Mouse (Mus musculus): ENCODE data around the gene Slc28a1.

GRCm38 (mm10) chr7:81122808-81123207 lies 8.2 kb downstream of the Slc28a1 start:
- no peak for TF ChIP-seq TCF12 (IDR thresholded peaks at IDR 0.05; ENCODE audit: insufficient read depth, poor library complexity, severe bottlenecking)
- TF ChIP-seq POLR2A (IDR thresholded peaks at IDR 0.05; ENCODE audit: insufficient read length, low read depth), result no peak
- TF ChIP-seq MAX (IDR thresholded peaks at IDR 0.05; ENCODE audit: low read depth), result no peak
- no peak for TF ChIP-seq POLR2AphosphoS2 (IDR thresholded peaks at IDR 0.05; ENCODE audit: insufficient read length, low read depth)
- no peak for TF ChIP-seq MYOD1 (IDR thresholded peaks at IDR 0.05; ENCODE audit: control insufficient read depth in 1 of 3, insufficient read length in 2 of 3, low read depth in 2 of 3)
- no peak for TF ChIP-seq E2F4 (IDR thresholded peaks at IDR 0.05; ENCODE audit: insufficient read depth)
- no peak for TF ChIP-seq SRF (IDR thresholded peaks at IDR 0.05; ENCODE audit: control insufficient read depth, insufficient read length, low read depth)
- TF ChIP-seq MYOG (IDR thresholded peaks at IDR 0.05; ENCODE audit: control insufficient read depth in 1 of 3, insufficient read depth in 1 of 3, insufficient read length in 2 of 3, low read depth in 2 of 3), result no peak
- TF ChIP-seq CEBPB (IDR thresholded peaks at IDR 0.05; ENCODE audit: insufficient read depth, poor library complexity, severe bottlenecking), result no peak
- TF ChIP-seq USF1 (IDR thresholded peaks at IDR 0.05; ENCODE audit: low read depth), result no peak

Measured in myocyte (in vitro differentiated cells).